Mouse (Mus musculus) forebrain, embryonic 16.5 days (tissue): ENCODE measurements around the gene Myo3b. TPM values are rescaled to one million over a fixed set of nuclear protein-coding genes. Genes with fewer than 3 reads are reported as not detected.

Experiments
- ATAC-seq: fragments of 200-750 bp; cut with Nextera tagmentation; 2 replicates; pipeline ENCODE4 v1.8.0; 2017; ENCODE audit warnings: mild to moderate bottlenecking, moderate library complexity
- H3K27ac ChIP-seq: fragments of 300-500 bp; sonication (generic); 2 replicates; pipeline ENCODE4 v1.5.1; 2014; ENCODE audit warnings: low read length, control low read depth
- H3K27me3 ChIP-seq: fragments of 300-500 bp; sonication (generic); replicated peaks from 2 replicates; pipeline ENCODE4 v1.6.1; 2014; ENCODE audit warnings: low read length; ENCODE audit not compliant: control insufficient read depth, insufficient read depth
- H3K36me3 ChIP-seq: fragments of 300-500 bp; sonication (generic); 2 replicates; pipeline ENCODE4 v1.6.1; 2014; ENCODE audit not compliant: control insufficient read depth, insufficient read depth
- H3K4me1 ChIP-seq: fragments of 300-500 bp; sonication (generic); replicated peaks from 2 replicates; pipeline ENCODE4 v1.6.1; 2014; ENCODE audit warnings: low read length; ENCODE audit not compliant: control insufficient read depth, insufficient read depth
- H3K4me2 ChIP-seq: fragments of 300-500 bp; sonication (generic); 2 replicates; pipeline ENCODE4 v1.6.1; 2014; ENCODE audit warnings: mild to moderate bottlenecking, low read length, control low read depth
- H3K4me3 ChIP-seq: fragments of 300-500 bp; sonication (generic); replicated peaks from 2 replicates; pipeline ENCODE4 v1.5.1; 2014; ENCODE audit warnings: mild to moderate bottlenecking, low read length, control low read depth
- H3K9ac ChIP-seq: fragments of 300-500 bp; sonication (generic); replicated peaks from 2 replicates; pipeline ENCODE4 v1.6.1; 2014; ENCODE audit warnings: low read depth, low read length, control low read depth
- H3K9me3 ChIP-seq: fragments of 300-500 bp; sonication (generic); 2 replicates; pipeline ENCODE4 v1.6.1; 2016; ENCODE audit warnings: low read length; ENCODE audit not compliant: control insufficient read depth
- WGBS: fragments of 180-500 bp; shearing (Covaris S2); extraction: QIAGEN DNeasy Blood & Tissue Kit; methylation state at CpG from one replicate; pipeline ENCODE4 v1.1.7; 2014; 5-methylcytosine and 5-hydroxymethylcytosine counted together
- polyA plus RNA-seq: library from polyadenylated mRNA; unstranded; fragments of >200 nt; fragmentation: Nextera tagmentation; extraction: Ambion mirVana; gene quantifications from 2 replicates; pipeline ENCODE4 v1.2.1, GENCODE M21; 2015

The Myo3b gene
- polyA plus RNA-seq, 1 experiment from 2014 or later, result 0.34 TPM

- Histone ChIP-seq H3K27ac (no peak overlapping the region), H3K9ac (no peak overlapping the region), H3K9me3 (no peaks in the 10 kb centered on the region), H3K27me3 (no peaks in the 10 kb centered on the region), H3K4me1 (peaks cover 19% of the 10 kb centered on the region), H3K4me2 (no peak overlapping the region), H3K36me3 (no peaks in the 10 kb centered on the region), H3K4me3 (no peak overlapping the region)
- no peak for ATAC-seq
- 92% methylated on average over 4 of the region's 4 CpGs for WGBS
Measured at GRCm38 (mm10) chr2:70058201-70058600, 19.3 kb downstream of the Myo3b start.

- peaks cover 10% of the 10 kb centered on the region for H3K4me1 ChIP-seq
- no peaks in the 10 kb centered on the region for H3K27me3 ChIP-seq
- no peak overlapping the region for H3K9ac ChIP-seq
- no peaks in the 10 kb centered on the region for H3K36me3 ChIP-seq
- 41% methylated on average over 11 of the region's 11 CpGs for WGBS
- no peak overlapping the region for H3K4me2 ChIP-seq
- H3K4me3 ChIP-seq, result no peak overlapping the region
- no peaks in the 10 kb centered on the region for H3K9me3 ChIP-seq
- ATAC-seq, result peak; percentile 71
- peak overlapping the region; percentile 36 for H3K27ac ChIP-seq
Measured at GRCm38 (mm10) chr2:70060359-70061345, 21.7 kb downstream of the Myo3b start.

GRCm38 (mm10) chr2:70065116-70065515 is 26.2 kb downstream of the Myo3b start:
- no peaks in the 10 kb centered on the region for H3K9me3 ChIP-seq
- H3K27me3 ChIP-seq, result no peaks in the 10 kb centered on the region
- ATAC-seq, result no peak
- 87% methylated on average over 6 of the region's 6 CpGs for WGBS
- no peak overlapping the region for H3K9ac ChIP-seq
- H3K4me1 ChIP-seq, result peaks cover 13% of the 10 kb centered on the region
- no peak overlapping the region for H3K4me3 ChIP-seq
- no peak overlapping the region for H3K4me2 ChIP-seq
- H3K27ac ChIP-seq, result no peak overlapping the region
- H3K36me3 ChIP-seq, result no peaks in the 10 kb centered on the region

GRCm38 (mm10) chr2:70065729-70066300 is 26.9 kb downstream of the Myo3b start:
- Histone ChIP-seq H3K9me3 (no peaks in the 10 kb centered on the region), H3K27ac (no peak overlapping the region), H3K4me1 (peaks cover 7% of the 10 kb centered on the region; the same call in 1 of the 2 replicates), H3K9ac (no peak overlapping the region), H3K4me2 (no peak overlapping the region), H3K36me3 (no peaks in the 10 kb centered on the region), H3K4me3 (no peak overlapping the region), H3K27me3 (no peaks in the 10 kb centered on the region)
- no peak for ATAC-seq
- WGBS, result 22% methylated on average over 7 of the region's 7 CpGs

GRCm38 (mm10) chr2:70066338-70067022 is 27.6 kb downstream of the Myo3b start:
- no peaks in the 10 kb centered on the region for H3K9me3 ChIP-seq
- WGBS, result 36% methylated on average over 6 of the region's 6 CpGs
- H3K36me3 ChIP-seq, result no peaks in the 10 kb centered on the region
- no peak overlapping the region for H3K4me3 ChIP-seq
- 0 out of 2 replicates have a peak, but pooled peaks cover 3% of the 10 kb centered on the region for H3K4me1 ChIP-seq
- H3K9ac ChIP-seq, result no peak overlapping the region
- H3K4me2 ChIP-seq, result no peak overlapping the region
- no peak overlapping the region for H3K27ac ChIP-seq
- ATAC-seq, result no peak
- H3K27me3 ChIP-seq, result no peaks in the 10 kb centered on the region

- Histone ChIP-seq H3K9ac (no peak overlapping the region), H3K4me2 (no peak overlapping the region), H3K4me3 (no peak overlapping the region), H3K4me1 (0 out of 2 replicates have a peak, but pooled peaks cover 3% of the 10 kb centered on the region), H3K27me3 (no peaks in the 10 kb centered on the region), H3K9me3 (no peaks in the 10 kb centered on the region), H3K36me3 (no peaks in the 10 kb centered on the region), H3K27ac (no peak overlapping the region)
- ATAC-seq, result no peak
- 90% methylated on average over 5 of the region's 5 CpGs for WGBS
Measured at GRCm38 (mm10) chr2:70069861-70070260, 30.9 kb downstream of the Myo3b start.

- Histone ChIP-seq H3K4me3 (no peak overlapping the region), H3K4me2 (no peak overlapping the region), H3K4me1 (no peaks in the 10 kb centered on the region), H3K36me3 (no peaks in the 10 kb centered on the region), H3K27ac (no peak overlapping the region), H3K9me3 (no peaks in the 10 kb centered on the region), H3K9ac (no peak overlapping the region), H3K27me3 (no peaks in the 10 kb centered on the region)
- ATAC-seq, result no peak
- WGBS, result 81% methylated on average over 17 of the region's 17 CpGs
Measured at GRCm38 (mm10) chr2:70083444-70084020, 44.6 kb downstream of the Myo3b start.

- no peak for ATAC-seq
- Histone ChIP-seq H3K9ac (no peak overlapping the region), H3K4me3 (no peak overlapping the region), H3K27me3 (no peaks in the 10 kb centered on the region), H3K4me1 (no peaks in the 10 kb centered on the region), H3K27ac (no peak overlapping the region), H3K36me3 (no peaks in the 10 kb centered on the region), H3K9me3 (no peaks in the 10 kb centered on the region), H3K4me2 (no peak overlapping the region)
- WGBS, result 79% methylated on average over 2 of the region's 2 CpGs
Measured at GRCm38 (mm10) chr2:70091261-70091660, 52.3 kb downstream of the Myo3b start.
